Mouse (Mus musculus): ENCODE data around the gene Col3a1.

DNA sequence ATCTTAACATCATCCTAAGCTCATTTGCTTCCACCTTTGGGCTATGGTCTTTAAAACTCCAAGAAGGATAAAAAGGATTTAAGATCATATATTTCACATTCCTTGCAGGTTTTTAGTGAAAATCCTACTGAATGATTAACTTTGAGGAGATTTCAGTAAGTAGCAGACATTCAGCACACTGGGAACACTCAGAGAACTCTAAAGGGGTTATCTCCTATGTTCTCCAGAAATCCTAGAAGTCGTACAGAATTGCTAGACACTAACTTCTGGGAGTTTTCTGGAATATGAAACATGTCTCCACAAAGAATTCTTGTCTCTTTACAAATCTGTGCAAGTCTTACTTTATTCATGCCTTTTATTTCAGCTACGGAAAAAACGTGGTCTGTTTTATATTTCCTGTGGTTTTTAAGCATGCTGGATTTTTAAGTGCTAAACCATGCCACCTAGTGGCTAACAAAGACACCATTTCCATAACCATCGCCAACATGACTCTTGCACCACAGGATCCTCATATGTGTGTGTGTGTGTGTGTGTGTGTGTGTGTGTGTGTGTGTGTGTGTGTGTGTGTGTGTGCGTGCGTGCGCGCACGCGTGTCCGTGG is 2.5 kb downstream of the Col3a1 start:
- TF ChIP-seq POLR2A (IDR thresholded peaks at IDR 0.05; ENCODE audit: insufficient read depth, low read length) = no peak
- no peak for TF ChIP-seq CTCF (IDR thresholded peaks at IDR 0.05; ENCODE audit: low read depth, low read length)

All from ES-Bruce4 (cell line).